Mouse (Mus musculus) lung, embryonic 14.5 days (tissue): ENCODE data around the gene Gpld1. TPM values are rescaled to one million over a fixed set of nuclear protein-coding genes. Genes with fewer than 3 reads are reported as not detected.

Experiments
- ATAC-seq: fragments of 200-750 bp; cut with Nextera tagmentation; 2 replicates; pipeline ENCODE4 v1.8.0; 2017; ENCODE audit warnings: mild to moderate bottlenecking, moderate TSS enrichment, moderate library complexity; ENCODE audit not compliant: insufficient read depth
- DNase-seq: peaks from one replicate; pipeline ENCODE4 v3.0.0-alpha.2; 2015
- H3K27ac ChIP-seq: fragments of 300-500 bp; sonication (generic); 2 replicates; pipeline ENCODE4 v1.5.1; 2014; ENCODE audit warnings: low read depth, mild to moderate bottlenecking, moderate library complexity
- H3K27me3 ChIP-seq: fragments of 300-500 bp; sonication (generic); 2 replicates; pipeline ENCODE4 v1.6.1; 2014; ENCODE audit warnings: low read length, control low read depth; ENCODE audit not compliant: insufficient read depth
- H3K36me3 ChIP-seq: fragments of 300-500 bp; sonication (generic); 2 replicates; pipeline ENCODE4 v1.6.1; 2014; ENCODE audit warnings: control low read depth; ENCODE audit not compliant: insufficient read depth
- H3K4me1 ChIP-seq: fragments of 300-500 bp; sonication (generic); 2 replicates; pipeline ENCODE4 v1.6.1; 2014; ENCODE audit warnings: antibody characterized with exemption, control low read depth; ENCODE audit not compliant: insufficient read depth
- H3K4me2 ChIP-seq: fragments of 300-500 bp; sonication (generic); 2 replicates; pipeline ENCODE4 v1.6.1; 2014; ENCODE audit warnings: mild to moderate bottlenecking
- H3K4me3 ChIP-seq: fragments of 300-500 bp; sonication (generic); 2 replicates; pipeline ENCODE4 v1.5.1; 2014; ENCODE audit warnings: low read depth, low read length
- H3K9ac ChIP-seq: fragments of 300-500 bp; sonication (generic); 2 replicates; pipeline ENCODE4 v1.6.1; 2014
- H3K9me3 ChIP-seq: fragments of 300-500 bp; sonication (generic); 2 replicates; pipeline ENCODE4 v1.6.1; 2016; ENCODE audit warnings: low read depth, low read length, control low read depth
- CTCF ChIP-seq: IDR thresholded peaks from 2 replicates; pipeline ENCODE4 v1.5.1; 2016; ENCODE audit warnings: antibody characterized with exemption, low read depth
- WGBS: fragments of 180-500 bp; shearing (Covaris S2); extraction: QIAGEN DNeasy Blood & Tissue Kit; methylation state at CpG from one replicate; pipeline ENCODE4 v1.1.7; 2014; 5-methylcytosine and 5-hydroxymethylcytosine counted together
- polyA plus RNA-seq: library from polyadenylated mRNA; unstranded; fragments of >200 nt; fragmentation: Nextera tagmentation; extraction: Ambion mirVana; gene quantifications from 2 replicates; pipeline ENCODE4 v1.2.1, GENCODE M21; 2014

Gpld1 gene
- polyA plus RNA-seq, 1 experiment from 2014 or later = 1.6 TPM

GRCm38 (mm10) chr13:25027114-25027425 is 84.1 kb downstream of the Gpld1 start:
- WGBS = 76% methylated on average over 3 of the region's 3 CpGs
- TF ChIP-seq CTCF = no peak

DNA sequence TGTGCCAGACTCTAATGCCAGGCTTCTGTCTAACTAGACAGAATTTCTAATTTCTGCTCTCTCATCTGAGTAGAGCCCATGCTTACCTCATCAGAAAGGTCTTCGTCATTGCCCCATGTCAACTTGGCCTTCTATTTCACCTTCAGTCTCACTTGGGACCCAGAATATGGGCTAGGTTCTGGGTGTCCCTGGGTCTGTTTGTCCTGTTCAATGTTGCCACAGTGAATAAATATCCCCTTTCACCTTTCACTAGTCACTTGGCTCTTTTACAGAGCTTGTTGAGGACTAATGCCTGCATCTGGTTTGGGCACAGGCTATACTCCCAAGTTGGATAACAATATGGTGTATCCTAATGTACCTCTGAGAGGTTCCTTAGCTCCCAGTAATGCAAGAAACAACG is 96.5 kb downstream of the Gpld1 start:
- H3K9ac ChIP-seq = no peak overlapping the region
- H3K27ac ChIP-seq = no peak overlapping the region
- no peak overlapping the region for H3K4me2 ChIP-seq
- H3K36me3 ChIP-seq = no peaks in the 10 kb centered on the region
- no peak overlapping the region for H3K4me3 ChIP-seq
- H3K4me1 ChIP-seq = no peaks in the 10 kb centered on the region
- no peak for TF ChIP-seq CTCF
- no peak for DNase-seq
- ATAC-seq = no peak
- no peaks in the 10 kb centered on the region for H3K9me3 ChIP-seq
- WGBS = 79% methylated on average over 2 of the region's 2 CpGs
- no peaks in the 10 kb centered on the region for H3K27me3 ChIP-seq

More at GRCm38 (mm10) chr13:25027114-25027425, 84.1 kb downstream of the Gpld1 start:
- Histone ChIP-seq H3K4me3 (no peak overlapping the region), H3K27ac (no peak overlapping the region), H3K9ac (no peak overlapping the region), H3K27me3 (no peaks in the 10 kb centered on the region), H3K9me3 (no peaks in the 10 kb centered on the region), H3K36me3 (no peaks in the 10 kb centered on the region), H3K4me1 (no peaks in the 10 kb centered on the region), H3K4me2 (no peak overlapping the region)
- ATAC-seq = no peak
- no peak for DNase-seq

Other genes with a start within 250 kb of the Gpld1 start
- gene Armh2, start 201.9 kb upstream of the Gpld1 start, polyA plus RNA-seq = 0.30 TPM in 1 of 2 replicates, not detected in the other
- gene Gmnn, start 181.2 kb upstream of the Gpld1 start, polyA plus RNA-seq = 134 and 135 TPM in 2 replicates
- 26.9 and 32.5 TPM in 2 replicates for gene BC005537, start 141.5 kb upstream of the Gpld1 start, polyA plus RNA-seq
- gene Acot13, start 111.6 kb upstream of the Gpld1 start, polyA plus RNA-seq = 61.1 and 62.3 TPM in 2 replicates
- gene Tdp2, start 111.5 kb upstream of the Gpld1 start, polyA plus RNA-seq = 61.5 and 66.3 TPM in 2 replicates
- gene D130043K22Rik, start 98.0 kb upstream of the Gpld1 start, polyA plus RNA-seq = 0.12 and 0.14 TPM in 2 replicates
- 8.5 and 9.4 TPM in 2 replicates for gene Aldh5a1, start 5.5 kb upstream of the Gpld1 start, polyA plus RNA-seq
- 25.9 and 26.5 TPM in 2 replicates for gene Mrs2, start 77.2 kb downstream of the Gpld1 start, polyA plus RNA-seq
- 0.12 and 0.22 TPM in 2 replicates for gene Dcdc2a, start 112.9 kb downstream of the Gpld1 start, polyA plus RNA-seq